Mouse (Mus musculus): ENCODE measurements around the gene Thap4. TPM values are rescaled to one million over a fixed set of nuclear protein-coding genes. Genes with fewer than 3 reads are reported as not detected.
"Not testable (repeated sequence)": the region's sequence is repeated elsewhere in the genome, so short reads cannot be mapped to it uniquely, and the experiment has no call there.

Thap4 gene
- polyA plus RNA-seq, 1 experiment from 2014 or later: 48.2 TPM

- H3K4me1 ChIP-seq: peaks cover 35% of the 10 kb centered on the region
- under 1% methylated on average over 78 of the region's 78 CpGs for WGBS
- DNase-seq (ENCODE audit: extremely low spot score, low spot score): peak; percentile 72
- H3K27ac ChIP-seq: peak within 1 kb of the TSS; percentile 87
- H3K36me3 ChIP-seq (replicated peaks): peaks cover 18% of the 10 kb centered on the region
- H3K4me3 ChIP-seq: peak within 1 kb of the TSS; percentile 66
- peaks cover 43% of the 10 kb centered on the region for H3K27me3 ChIP-seq (ENCODE audit: poor library complexity, severe bottlenecking)
- H3K9me3 ChIP-seq: no peaks in the 10 kb centered on the region; the same call in 1 of the 2 replicates
Measured at GRCm38 (mm10) chr1:93685401-93686244, 69.0 kb downstream of the Thap4 start, which contains the start of gene Bok. TSS of gene Bok (plus strand) at chr1:93685660.

GRCm38 (mm10) chr1:93679889-93680568 lies 74.6 kb downstream of the Thap4 start:
- peaks cover under 1% of the 10 kb centered on the region; the same call in 1 of the 2 replicates for H3K4me1 ChIP-seq
- H3K27me3 ChIP-seq (ENCODE audit: poor library complexity, severe bottlenecking): peaks cover 17% of the 10 kb centered on the region
- no peak for DNase-seq (ENCODE audit: extremely low spot score, low spot score)
- WGBS: 75% methylated on average over 7 of the region's 7 CpGs
- H3K27ac ChIP-seq: no peak overlapping the region
- H3K36me3 ChIP-seq (replicated peaks): no peaks in the 10 kb centered on the region
- no peak overlapping the region for H3K4me3 ChIP-seq
- H3K9me3 ChIP-seq: no peaks in the 10 kb centered on the region; the same call in 1 of the 2 replicates

GRCm38 (mm10) chr1:93678386-93678785 lies 76.3 kb downstream of the Thap4 start:
- Histone ChIP-seq H3K4me1 (no peaks in the 10 kb centered on the region), H3K4me3 (no peak overlapping the region), H3K9me3 (peaks cover 6% of the 10 kb centered on the region; the same call in 1 of the 2 replicates), H3K27ac (no peak overlapping the region), H3K27me3 (ENCODE audit: poor library complexity, severe bottlenecking) (peaks cover 2% of the 10 kb centered on the region; the same call in 1 of the 2 replicates), H3K36me3 (replicated peaks) (no peaks in the 10 kb centered on the region)
- no peak for DNase-seq (ENCODE audit: extremely low spot score, low spot score)
- WGBS: 78% methylated on average over 2 of the region's 2 CpGs

- no peak overlapping the region for H3K27ac ChIP-seq
- H3K4me1 ChIP-seq: peaks cover 22% of the 10 kb centered on the region
- WGBS: 90% methylated on average over 5 of the region's 5 CpGs
- H3K36me3 ChIP-seq (replicated peaks): no peaks in the 10 kb centered on the region
- no peak for DNase-seq (ENCODE audit: extremely low spot score, low spot score)
- no peak overlapping the region for H3K4me3 ChIP-seq
- peaks cover 6% of the 10 kb centered on the region; the same call in 1 of the 2 replicates for H3K9me3 ChIP-seq
- no peaks in the 10 kb centered on the region for H3K27me3 ChIP-seq (ENCODE audit: poor library complexity, severe bottlenecking)
Measured at GRCm38 (mm10) chr1:93672682-93673081, 82.0 kb downstream of the Thap4 start.

GRCm38 (mm10) chr1:93669941-93670340 lies 84.7 kb downstream of the Thap4 start:
- no peaks in the 10 kb centered on the region for H3K36me3 ChIP-seq (replicated peaks)
- DNase-seq (ENCODE audit: extremely low spot score, low spot score): no peak
- no peak overlapping the region for H3K27ac ChIP-seq
- 0 out of 2 replicates have a peak, but pooled peaks cover 3% of the 10 kb centered on the region for H3K27me3 ChIP-seq (ENCODE audit: poor library complexity, severe bottlenecking)
- H3K4me3 ChIP-seq: no peak overlapping the region
- H3K4me1 ChIP-seq: peaks cover 24% of the 10 kb centered on the region
- peaks cover 6% of the 10 kb centered on the region; the same call in 1 of the 2 replicates for H3K9me3 ChIP-seq

GRCm38 (mm10) chr1:93668791-93669548 lies 85.7 kb downstream of the Thap4 start:
- peak; percentile 72 for DNase-seq (ENCODE audit: extremely low spot score, low spot score)
- Histone ChIP-seq H3K4me1 (peaks cover 24% of the 10 kb centered on the region), H3K4me3 (peak overlapping the region; percentile 51), H3K36me3 (replicated peaks) (no peaks in the 10 kb centered on the region), H3K27ac (peak overlapping the region; percentile 87), H3K27me3 (ENCODE audit: poor library complexity, severe bottlenecking) (0 out of 2 replicates have a peak, but pooled peaks cover 3% of the 10 kb centered on the region), H3K9me3 (peaks cover 5% of the 10 kb centered on the region; the same call in 1 of the 2 replicates)
- 10% methylated on average over 17 of the region's 17 CpGs for WGBS

GRCm38 (mm10) chr1:93667760-93668400 lies 86.8 kb downstream of the Thap4 start:
- H3K9me3 ChIP-seq: no peaks in the 10 kb centered on the region
- 31% methylated on average over 13 of the region's 13 CpGs for WGBS
- no peak overlapping the region for H3K4me3 ChIP-seq
- H3K27me3 ChIP-seq (ENCODE audit: poor library complexity, severe bottlenecking): 0 out of 2 replicates have a peak, but pooled peaks cover 3% of the 10 kb centered on the region
- no peaks in the 10 kb centered on the region for H3K36me3 ChIP-seq (replicated peaks)
- peak; percentile 34 for DNase-seq (ENCODE audit: extremely low spot score, low spot score)
- H3K4me1 ChIP-seq: peaks cover 24% of the 10 kb centered on the region
- peak overlapping the region; percentile 68; the same call in 1 of the 2 replicates for H3K27ac ChIP-seq

GRCm38 (mm10) chr1:93658559-93658958 lies 96.1 kb downstream of the Thap4 start, which contains the start of gene Stk25:
TSS of gene Stk25 (minus strand) at chr1:93658659.
- H3K4me1 ChIP-seq: peaks cover 12% of the 10 kb centered on the region; the same call in 1 of the 2 replicates
- H3K4me3 ChIP-seq; H3K36me3 ChIP-seq (replicated peaks); H3K9me3 ChIP-seq; H3K27me3 ChIP-seq (ENCODE audit: poor library complexity, severe bottlenecking); DNase-seq (ENCODE audit: extremely low spot score, low spot score): not testable (repeated sequence)
- peak within 1 kb of the TSS; percentile 26; the same call in 1 of the 2 replicates for H3K27ac ChIP-seq

GRCm38 (mm10) chr1:93657025-93657360 lies 97.7 kb downstream of the Thap4 start:
- Histone ChIP-seq H3K36me3 (replicated peaks) (no peaks in the 10 kb centered on the region), H3K4me1 (peaks cover 12% of the 10 kb centered on the region; the same call in 1 of the 2 replicates), H3K27me3 (ENCODE audit: poor library complexity, severe bottlenecking) (no peaks in the 10 kb centered on the region), H3K9me3 (no peaks in the 10 kb centered on the region), H3K4me3 (no peak overlapping the region), H3K27ac (no peak overlapping the region)
- DNase-seq (ENCODE audit: extremely low spot score, low spot score): no peak
- 90% methylated on average over 5 of the region's 5 CpGs for WGBS

GRCm38 (mm10) chr1:93656325-93657024 lies 98.2 kb downstream of the Thap4 start:
- Histone ChIP-seq H3K27me3 (ENCODE audit: poor library complexity, severe bottlenecking) (no peaks in the 10 kb centered on the region), H3K9me3 (no peaks in the 10 kb centered on the region), H3K4me3 (no peak overlapping the region), H3K36me3 (replicated peaks) (no peaks in the 10 kb centered on the region), H3K27ac (no peak overlapping the region), H3K4me1 (peaks cover 12% of the 10 kb centered on the region; the same call in 1 of the 2 replicates)
- DNase-seq (ENCODE audit: extremely low spot score, low spot score): no peak
- 78% methylated on average over 7 of the region's 7 CpGs for WGBS

GRCm38 (mm10) chr1:93654798-93655197 lies 99.9 kb downstream of the Thap4 start:
- no peak overlapping the region for H3K4me3 ChIP-seq
- no peak overlapping the region for H3K27ac ChIP-seq
- H3K4me1 ChIP-seq: peaks cover 12% of the 10 kb centered on the region; the same call in 1 of the 2 replicates
- no peak for DNase-seq (ENCODE audit: extremely low spot score, low spot score)
- H3K36me3 ChIP-seq (replicated peaks): no peaks in the 10 kb centered on the region
- 71% methylated on average over 2 of the region's 2 CpGs for WGBS
- H3K27me3 ChIP-seq (ENCODE audit: poor library complexity, severe bottlenecking): no peaks in the 10 kb centered on the region
- no peaks in the 10 kb centered on the region for H3K9me3 ChIP-seq

All from forebrain, embryonic 10.5 days (tissue).